Mouse (Mus musculus) heart, postnatal 4 days (tissue): ENCODE data around the gene Hepacam. TPM values are rescaled to one million over a fixed set of nuclear protein-coding genes. Genes with fewer than 3 reads are reported as not detected.

Source experiments
- DNase-seq: peaks from one replicate; pipeline ENCODE4 v3.0.0; 2021
- total RNA-seq, 2 experiments: library from RNA; stranded (reverse); gene quantifications; 2 replicates each; pipeline ENCODE4 v1.2.3; 2021

Gene Hepacam
- total RNA-seq, 2 experiments from 2014 or later = not detected

- DNase-seq = peak; percentile 5
Observed at GRCm38 (mm10) chr9:37433823-37434560, 66.8 kb downstream of the Hepacam start.

GRCm38 (mm10) chr9:37434932-37435331, 67.8 kb downstream of the Hepacam start:
- peak; percentile 3 for DNase-seq

- DNase-seq = peak; percentile 2
Observed at GRCm38 (mm10) chr9:37435616-37436015, 68.5 kb downstream of the Hepacam start.

Other genes with a start within 250 kb of the Hepacam start
- gene Pknox2, start 219.9 kb upstream of the Hepacam start, total RNA-seq = 1 to 10 TPM; 7.0 TPM
- gene Tmem218, start 159.1 kb upstream of the Hepacam start, total RNA-seq = 1 to 10 TPM; 6.5 to 6.6 TPM
- 1 to 10 TPM; 1.3 to 1.4 TPM for gene Slc37a2, start 111.6 kb upstream of the Hepacam start, total RNA-seq
- 1 to 10 TPM; 3.6 TPM for gene Ccdc15, start 18.9 kb upstream of the Hepacam start, total RNA-seq
- gene Robo4, start 34.5 kb downstream of the Hepacam start, total RNA-seq = 10 to 100 TPM; 32.6 to 33.2 TPM
- under 1 TPM in 1 of 2 experiments, not detected in 1; 0.05 TPM for gene Robo3, start 65.9 kb downstream of the Hepacam start, total RNA-seq
- 10 to 100 TPM; 15.2 to 20.6 TPM for gene Msantd2, start 122.0 kb downstream of the Hepacam start, total RNA-seq
- gene Esam, start 160.7 kb downstream of the Hepacam start, total RNA-seq = 10 to 100 TPM; 88.8 to 91.3 TPM
- 1 to 10 TPM; 6.4 to 7.9 TPM for gene Vsig2, start 171.9 kb downstream of the Hepacam start, total RNA-seq
- 1 to 10 TPM; 2.0 to 3.1 TPM for gene Nrgn, start 185.6 kb downstream of the Hepacam start, total RNA-seq
- 1 to 10 TPM; 6.5 to 6.6 TPM for gene Siae, start 188.3 kb downstream of the Hepacam start, total RNA-seq
- gene Spa17, start 246.4 kb downstream of the Hepacam start, total RNA-seq = 1 to 10 TPM; 2.4 to 4.5 TPM